Mouse (Mus musculus): ENCODE results near the gene Gm10260.

DNA sequence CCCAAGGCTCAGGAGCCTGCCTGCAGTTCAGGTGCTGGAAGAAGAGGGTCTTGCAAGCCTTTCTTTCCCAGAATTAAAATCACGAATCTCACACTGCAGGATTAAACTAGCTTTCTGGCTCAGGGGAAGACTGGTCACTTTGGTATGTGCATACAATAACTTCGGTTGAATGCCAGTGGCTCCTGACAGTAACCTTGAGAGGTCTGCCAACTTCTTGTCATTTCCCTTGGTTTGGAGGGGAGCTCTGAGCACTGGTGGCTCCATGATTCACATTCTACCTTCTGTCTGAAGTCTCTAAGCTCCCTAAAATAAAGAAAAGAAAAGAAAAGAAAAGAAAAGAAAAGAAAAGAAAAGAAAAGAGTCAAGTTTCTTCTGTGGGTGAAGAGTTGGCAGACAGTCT is 16.4 kb downstream of the Gm10260 start:
- TF ChIP-seq UBTF (IDR thresholded peaks at IDR 0.05; ENCODE audit: borderline replicate concordance, insufficient read depth, low read depth, low read length) (no peak), MXI1 (IDR thresholded peaks at IDR 0.05; ENCODE audit: low read depth, low read length) (no peak), POLR2A (IDR thresholded peaks at IDR 0.05; ENCODE audit: control insufficient read depth in 1 of 2, insufficient read depth in 1 of 2, low read depth in 1 of 2, low read length in 2 of 2, poor library complexity in 1 of 2) (no peak), EP300 (IDR thresholded peaks at IDR 0.05; ENCODE audit: low read depth in 1 of 2, low read length in 2 of 2) (no peak), E2F4 (IDR thresholded peaks at IDR 0.05; ENCODE audit: borderline replicate concordance, low read depth, low read length) (no peak), JUND (IDR thresholded peaks at IDR 0.05; ENCODE audit: low read depth, low read length) (no peak), TCF12 (IDR thresholded peaks at IDR 0.05; ENCODE audit: low read depth, low read length) (no peak), MYC (IDR thresholded peaks at IDR 0.05; ENCODE audit: low read depth, low read length) (no peak), ZMIZ1 (IDR thresholded peaks at IDR 0.05; ENCODE audit: low read depth, low read length) (no peak), HCFC1 (IDR thresholded peaks at IDR 0.05; ENCODE audit: low read depth, low read length) (no peak), CTCF (IDR thresholded peaks at IDR 0.05 in 2 of 3, conservative IDR thresholded peaks at IDR 0.05 in 1 of 3; ENCODE audit: control insufficient read depth in 1 of 3, insufficient read depth in 1 of 3, low read depth in 2 of 3, low read length in 3 of 3, poor library complexity in 1 of 3, severe bottlenecking in 1 of 3) (no peak), RCOR1 (IDR thresholded peaks at IDR 0.05; ENCODE audit: low read depth, low read length) (no peak), GATA1 (IDR thresholded peaks at IDR 0.05; ENCODE audit: low read depth, low read length) (no peak)
